Mouse (Mus musculus) embryonic facial prominence, embryonic 14.5 days (tissue): Measurements from ENCODE around the gene Smg1. TPM values are rescaled to one million over a fixed set of nuclear protein-coding genes. Genes with fewer than 3 reads are reported as not detected.

ENCODE experiments used
- ATAC-seq: fragments of 200-750 bp; cut with Nextera tagmentation; 2 replicates; pipeline ENCODE4 v1.8.0; 2017; ENCODE audit warnings: low read depth, moderate number of reproducible peaks, moderate TSS enrichment
- DNase-seq: peaks from one replicate; pipeline ENCODE4 v3.0.0-alpha.2; 2015; ENCODE audit warnings: low spot score
- H3K27ac ChIP-seq: fragments of 300-500 bp; sonication (generic); replicated peaks from 2 replicates; pipeline ENCODE4 v1.5.1; 2014; ENCODE audit warnings: low read depth, mild to moderate bottlenecking, low read length, moderate library complexity
- H3K27me3 ChIP-seq: fragments of 300-500 bp; sonication (generic); replicated peaks from 2 replicates; pipeline ENCODE4 v1.6.1; 2014; ENCODE audit warnings: low read length; ENCODE audit not compliant: control insufficient read depth, insufficient read depth
- H3K36me3 ChIP-seq: fragments of 300-500 bp; sonication (generic); 2 replicates; pipeline ENCODE4 v1.6.1; 2014; ENCODE audit warnings: low read length, mixed read lengths; ENCODE audit not compliant: control insufficient read depth, insufficient read depth
- H3K4me1 ChIP-seq: fragments of 300-500 bp; sonication (generic); 2 replicates; pipeline ENCODE4 v1.6.1; 2014; ENCODE audit warnings: antibody characterized with exemption, low read length; ENCODE audit not compliant: control insufficient read depth, insufficient read depth
- H3K4me2 ChIP-seq: fragments of 300-500 bp; sonication (generic); 2 replicates; pipeline ENCODE4 v1.6.1; 2014; ENCODE audit warnings: low read depth, mild to moderate bottlenecking, low read length, moderate library complexity, mixed read lengths
- H3K4me3 ChIP-seq: fragments of 300-500 bp; sonication (generic); 2 replicates; pipeline ENCODE4 v1.5.1; 2014; ENCODE audit warnings: low read depth, mild to moderate bottlenecking, low read length
- H3K9ac ChIP-seq: fragments of 300-500 bp; sonication (generic); 2 replicates; pipeline ENCODE4 v1.6.1; 2014; ENCODE audit warnings: low read depth, mild to moderate bottlenecking, low read length, moderate library complexity, mixed read lengths
- H3K9me3 ChIP-seq: fragments of 300-500 bp; sonication (generic); 2 replicates; pipeline ENCODE4 v1.6.1; 2016; ENCODE audit warnings: low read length; ENCODE audit not compliant: control insufficient read depth
- WGBS: fragments of 180-500 bp; shearing (Covaris S2); extraction: QIAGEN DNeasy Blood & Tissue Kit; methylation state at CpG from one replicate; pipeline ENCODE4 v1.1.7; 2014; 5-methylcytosine and 5-hydroxymethylcytosine counted together
- polyA plus RNA-seq: library from polyadenylated mRNA; unstranded; fragments of >200 nt; fragmentation: Nextera tagmentation; extraction: Ambion mirVana; gene quantifications from 2 replicates; pipeline ENCODE4 v1.2.1, GENCODE M21; 2014

Smg1 gene
- polyA plus RNA-seq, 1 experiment from 2014 or later: 20.0 TPM

- H3K4me3 ChIP-seq: no peak overlapping the region
- WGBS: 92% methylated on average over 4 of the region's 4 CpGs
- H3K9ac ChIP-seq: no peak overlapping the region
- DNase-seq: no peak
- H3K27ac ChIP-seq: no peak overlapping the region
- H3K4me2 ChIP-seq: no peak overlapping the region
- no peak for ATAC-seq
- H3K36me3 ChIP-seq: peaks cover 74% of the 10 kb centered on the region
- H3K9me3 ChIP-seq: no peaks in the 10 kb centered on the region
- H3K27me3 ChIP-seq: no peaks in the 10 kb centered on the region
- peaks cover 9% of the 10 kb centered on the region for H3K4me1 ChIP-seq
These were observed 119.7 kb downstream of the Smg1 start for GRCm38 (mm10) chr7:118123512-118124411.

GRCm38 (mm10) chr7:118122235-118122634 lies 121.2 kb downstream of the Smg1 start:
- DNase-seq (no peak), ATAC-seq (no peak)
- Histone ChIP-seq H3K4me3 (no peak overlapping the region), H3K27me3 (no peaks in the 10 kb centered on the region), H3K9me3 (no peaks in the 10 kb centered on the region), H3K36me3 (peaks cover 85% of the 10 kb centered on the region), H3K27ac (no peak overlapping the region), H3K4me1 (no peaks in the 10 kb centered on the region), H3K4me2 (no peak overlapping the region), H3K9ac (no peak overlapping the region)
- WGBS: 92% methylated on average over 7 of the region's 7 CpGs

- H3K4me2 ChIP-seq: no peak overlapping the region
- H3K9me3 ChIP-seq: no peaks in the 10 kb centered on the region
- H3K27ac ChIP-seq: no peak overlapping the region
- no peaks in the 10 kb centered on the region for H3K4me1 ChIP-seq
- ATAC-seq (no peak), DNase-seq (no peak)
- H3K36me3 ChIP-seq: peaks cover 71% of the 10 kb centered on the region
- H3K4me3 ChIP-seq: no peak overlapping the region
- 61% methylated on average over 1 of the region's 1 CpGs for WGBS
- no peaks in the 10 kb centered on the region for H3K27me3 ChIP-seq
- no peak overlapping the region for H3K9ac ChIP-seq
These were observed 122.8 kb downstream of the Smg1 start for GRCm38 (mm10) chr7:118120654-118121053.

GRCm38 (mm10) chr7:118119946-118120345 lies 123.5 kb downstream of the Smg1 start:
- H3K4me3 ChIP-seq: no peak overlapping the region
- peaks cover 70% of the 10 kb centered on the region for H3K36me3 ChIP-seq
- 86% methylated on average over 5 of the region's 5 CpGs for WGBS
- H3K27me3 ChIP-seq: no peaks in the 10 kb centered on the region
- no peak for DNase-seq
- H3K9ac ChIP-seq: no peak overlapping the region
- H3K4me1 ChIP-seq: no peaks in the 10 kb centered on the region
- no peak overlapping the region for H3K4me2 ChIP-seq
- no peak for ATAC-seq
- H3K27ac ChIP-seq: no peak overlapping the region
- H3K9me3 ChIP-seq: no peaks in the 10 kb centered on the region

GRCm38 (mm10) chr7:118119142-118119541 lies 124.3 kb downstream of the Smg1 start:
- Histone ChIP-seq H3K9me3 (no peaks in the 10 kb centered on the region), H3K27ac (no peak overlapping the region), H3K36me3 (peaks cover 73% of the 10 kb centered on the region), H3K27me3 (no peaks in the 10 kb centered on the region), H3K4me2 (no peak overlapping the region), H3K4me1 (peaks cover 8% of the 10 kb centered on the region; the same call in 1 of the 2 replicates), H3K4me3 (no peak overlapping the region), H3K9ac (no peak overlapping the region)
- ATAC-seq (no peak), DNase-seq (no peak)
- WGBS: 64% methylated on average over 2 of the region's 2 CpGs

GRCm38 (mm10) chr7:118118426-118118825 lies 125.0 kb downstream of the Smg1 start:
- Histone ChIP-seq H3K27me3 (no peaks in the 10 kb centered on the region), H3K4me3 (no peak overlapping the region), H3K4me1 (peaks cover 14% of the 10 kb centered on the region), H3K9me3 (no peaks in the 10 kb centered on the region), H3K9ac (no peak overlapping the region), H3K27ac (no peak overlapping the region), H3K36me3 (peaks cover 72% of the 10 kb centered on the region), H3K4me2 (no peak overlapping the region)
- WGBS: 75% methylated on average over 3 of the region's 3 CpGs
- ATAC-seq (no peak), DNase-seq (no peak)

GRCm38 (mm10) chr7:118117539-118118210 lies 125.8 kb downstream of the Smg1 start:
- no peak for DNase-seq
- 48% methylated on average over 4 of the region's 4 CpGs for WGBS
- H3K27ac ChIP-seq: no peak overlapping the region; the same call in 1 of the 2 replicates

GRCm38 (mm10) chr7:118116787-118117538 lies 126.5 kb downstream of the Smg1 start:
- H3K36me3 ChIP-seq: peaks cover 72% of the 10 kb centered on the region
- no peaks in the 10 kb centered on the region for H3K27me3 ChIP-seq
- no peak for DNase-seq
- H3K4me3 ChIP-seq: peak overlapping the region; percentile 93
- 23% methylated on average over 8 of the region's 8 CpGs for whole genome bisulfite sequencing
- peak overlapping the region; percentile 60; the same call in 1 of the 2 replicates for H3K9ac ChIP-seq
- peak overlapping the region; percentile 94 for H3K4me2 ChIP-seq
- no peaks in the 10 kb centered on the region for H3K9me3 ChIP-seq
- H3K4me1 ChIP-seq: peaks cover 23% of the 10 kb centered on the region
- H3K27ac ChIP-seq: no peak overlapping the region; the same call in 1 of the 2 replicates
- peak; percentile 1; the same call in 1 of the 2 replicates for ATAC-seq

More at GRCm38 (mm10) chr7:118117539-118118210, 125.8 kb downstream of the Smg1 start:
- Histone ChIP-seq H3K4me1 (peaks cover 22% of the 10 kb centered on the region), H3K36me3 (peaks cover 72% of the 10 kb centered on the region), H3K9ac (no peak overlapping the region), H3K4me2 (no peak overlapping the region), H3K4me3 (no peak overlapping the region), H3K27me3 (no peaks in the 10 kb centered on the region), H3K9me3 (no peaks in the 10 kb centered on the region)
- no peak for ATAC-seq
